Mouse (Mus musculus) liver, embryonic 11.5 days (tissue): ENCODE data around the gene Olfr596. TPM values are rescaled to one million over a fixed set of nuclear protein-coding genes. Genes with fewer than 3 reads are reported as not detected.
"Not testable (repeated sequence)": the region's sequence is repeated elsewhere in the genome, so short reads cannot be mapped to it uniquely, and the experiment has no call there.

Experiments used
- ATAC-seq: fragments of 200-750 bp; cut with Nextera tagmentation; replicated peaks from 2 replicates; pipeline ENCODE4 v1.8.0; 2017; ENCODE audit warnings: moderate number of reproducible peaks, mild to moderate bottlenecking, moderate TSS enrichment, moderate library complexity; ENCODE audit not compliant: low FRiP score
- DNase-seq: peaks from one replicate; pipeline ENCODE4 v3.0.0-alpha.2; 2017; ENCODE audit warnings: low spot score
- H3K27ac ChIP-seq: fragments of 300-500 bp; sonication (generic); 2 replicates; pipeline ENCODE4 v1.5.1; 2014; ENCODE audit warnings: mild to moderate bottlenecking, low read depth, low read length, control low read depth
- H3K27me3 ChIP-seq: fragments of 300-500 bp; sonication (generic); replicated peaks from 2 replicates; pipeline ENCODE4 v1.6.1; 2014; ENCODE audit warnings: low read length, mixed read lengths; ENCODE audit not compliant: control insufficient read depth, insufficient read depth
- H3K36me3 ChIP-seq: fragments of 300-500 bp; sonication (generic); 2 replicates; pipeline ENCODE4 v1.6.1; 2014; ENCODE audit warnings: mild to moderate bottlenecking, low read length, moderate library complexity, mixed read lengths; ENCODE audit not compliant: control insufficient read depth, insufficient read depth
- H3K4me1 ChIP-seq: fragments of 300-500 bp; sonication (generic); replicated peaks from 2 replicates; pipeline ENCODE4 v1.6.1; 2014; ENCODE audit warnings: low read length, mixed read lengths; ENCODE audit not compliant: control insufficient read depth, insufficient read depth
- H3K4me2 ChIP-seq: fragments of 300-500 bp; sonication (generic); 2 replicates; pipeline ENCODE4 v1.6.1; 2014; ENCODE audit warnings: mild to moderate bottlenecking, control low read depth, moderate library complexity
- H3K4me3 ChIP-seq: fragments of 300-500 bp; sonication (generic); 2 replicates; pipeline ENCODE4 v1.5.1; 2014; ENCODE audit warnings: low read depth, low read length, control low read depth
- H3K9ac ChIP-seq: fragments of 300-500 bp; sonication (generic); 2 replicates; pipeline ENCODE4 v1.6.1; 2014; ENCODE audit warnings: low read depth, low read length, control low read depth
- H3K9me3 ChIP-seq: fragments of 300-500 bp; sonication (generic); 2 replicates; pipeline ENCODE4 v1.6.1; 2016; ENCODE audit warnings: low read length, inconsistent platforms, mixed read lengths; ENCODE audit not compliant: control insufficient read depth
- WGBS: fragments of 180-500 bp; shearing (Covaris S2); extraction: QIAGEN DNeasy Blood & Tissue Kit; methylation state at CpG from one replicate; pipeline ENCODE4 v1.1.7; 2014; 5-methylcytosine and 5-hydroxymethylcytosine counted together
- microRNA-seq: library from miRNA; unstranded; fragments of <30 nt; microRNA quantifications from one replicate; pipeline ENCODE4, GENCODE M21; 2017; ENCODE audit warnings: borderline number of aligned reads
- polyA plus RNA-seq: library from polyadenylated mRNA; unstranded; fragments of >200 nt; fragmentation: Nextera tagmentation; extraction: Ambion mirVana; gene quantifications from 2 replicates; pipeline ENCODE4 v1.2.1, GENCODE M21; 2014

Olfr596 gene
- not detected in 2 replicates for polyA plus RNA-seq

DNA sequence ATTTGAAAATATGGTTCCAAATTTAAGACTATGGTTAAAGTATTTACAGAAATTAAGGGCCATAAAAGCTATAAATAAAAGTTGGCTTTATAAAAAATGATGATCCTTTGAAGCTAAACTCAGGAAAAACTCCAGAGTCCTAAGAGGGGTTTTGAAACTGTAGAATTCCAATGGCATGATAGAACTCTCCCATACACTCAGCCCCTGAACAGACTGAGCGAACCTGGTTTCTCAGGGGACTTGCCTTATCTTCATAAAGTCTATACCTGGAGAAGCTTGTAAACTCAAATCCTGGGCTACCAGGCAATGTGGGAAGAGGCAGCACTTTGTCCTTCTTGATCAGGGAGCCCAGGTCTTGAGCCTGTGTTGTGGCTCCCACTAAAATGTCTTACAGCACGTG is at the start of gene Olfr596:
Olfr596 (plus strand) TSS at position 301 of the 400 bp plus-strand sequence.
- DNase-seq, H3K27ac ChIP-seq, H3K4me1 ChIP-seq, H3K27me3 ChIP-seq, H3K4me3 ChIP-seq, H3K9ac ChIP-seq, H3K9me3 ChIP-seq, H3K36me3 ChIP-seq, H3K4me2 ChIP-seq, ATAC-seq: not testable (repeated sequence)
- WGBS: 94% methylated on average over 2 of the region's 2 CpGs

DNA sequence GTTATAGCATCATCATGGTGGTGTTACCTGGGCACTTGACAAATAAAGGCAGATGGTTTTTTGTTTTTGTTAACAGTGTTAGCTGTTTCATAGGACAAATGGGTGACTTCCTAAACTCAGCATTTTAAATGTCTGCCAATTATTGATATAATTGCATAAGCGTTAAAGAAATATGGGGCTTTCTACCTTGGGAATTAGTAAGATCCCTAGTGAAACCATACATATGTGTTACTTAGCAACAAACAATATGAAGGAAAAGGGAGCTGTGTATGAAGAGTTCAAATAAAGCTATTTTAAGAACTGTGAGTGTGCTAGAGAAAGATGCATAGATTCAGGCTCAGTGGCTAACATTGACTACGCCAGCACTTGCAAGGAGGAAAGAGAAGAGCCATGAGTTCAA is 10.6 kb downstream of the Olfr596 start, which contains the start of gene Olfr597:
Olfr597 (plus strand) TSS at position 301 of the 400 bp plus-strand sequence.
- not testable (repeated sequence) for H3K27me3 ChIP-seq, H3K36me3 ChIP-seq, DNase-seq, H3K27ac ChIP-seq, ATAC-seq, H3K4me1 ChIP-seq, H3K4me2 ChIP-seq, H3K9me3 ChIP-seq, H3K4me3 ChIP-seq, H3K9ac ChIP-seq
- WGBS: 77% methylated on average over 2 of the region's 2 CpGs

DNA sequence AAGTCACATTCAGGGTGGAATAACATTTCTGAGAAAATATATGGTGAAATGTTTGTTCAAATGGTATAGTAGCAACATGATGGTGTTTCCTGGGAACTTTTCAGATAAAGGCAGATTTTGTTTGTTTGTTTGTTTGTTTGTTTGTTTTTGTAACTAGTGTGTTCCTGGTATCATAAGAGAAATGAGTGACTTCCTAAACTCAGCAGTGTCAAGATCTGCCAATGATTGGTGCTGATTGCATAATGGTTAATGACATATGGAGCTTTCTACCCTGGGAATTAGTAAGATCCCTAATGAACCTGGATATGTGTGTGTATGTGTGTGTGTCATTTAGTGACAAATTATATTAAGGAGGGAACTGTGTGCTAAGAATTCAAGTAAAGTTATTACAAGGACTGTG is 17.8 kb downstream of the Olfr596 start, which contains the start of gene Olfr598:
Olfr598 (plus strand) TSS at position 301 of the 400 bp plus-strand sequence.
- Histone ChIP-seq H3K4me2 (no peak within 1 kb of the TSS), H3K9ac (no peak within 1 kb of the TSS)
- no peak for ATAC-seq

DNA sequence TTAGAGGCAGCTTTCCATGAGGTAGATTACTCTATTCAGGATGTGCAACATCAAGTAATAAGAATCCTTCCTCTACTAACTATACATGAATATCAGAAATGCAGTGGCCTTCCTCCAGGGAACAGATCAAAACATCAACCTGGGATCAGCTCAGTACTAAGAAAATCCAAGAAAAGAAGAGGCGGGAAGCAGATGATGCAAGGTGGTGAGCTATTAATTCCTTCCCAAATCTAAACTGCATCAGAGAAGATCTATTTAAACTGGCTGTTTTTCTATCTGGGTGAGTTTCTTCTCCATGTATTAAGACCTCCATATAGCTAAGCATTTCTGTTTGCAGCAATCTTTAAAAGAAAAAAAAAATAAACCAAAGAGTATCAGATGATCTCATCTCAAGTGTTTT is 30.2 kb downstream of the Olfr596 start, which contains the start of gene Olfr599:
Olfr599 (plus strand) TSS at position 301 of the 400 bp plus-strand sequence.
- no peak for ATAC-seq
- no peaks in the 10 kb centered on the region for H3K9me3 ChIP-seq
- no peaks in the 10 kb centered on the region for H3K4me1 ChIP-seq
- H3K4me3 ChIP-seq: no peak within 1 kb of the TSS
- 85% methylated on average over 1 of the region's 1 CpGs for WGBS
- H3K27ac ChIP-seq: no peak within 1 kb of the TSS
- DNase-seq: no peak
- no peaks in the 10 kb centered on the region for H3K27me3 ChIP-seq
- no peaks in the 10 kb centered on the region for H3K36me3 ChIP-seq
- H3K4me2 ChIP-seq: no peak within 1 kb of the TSS
- H3K9ac ChIP-seq: no peak within 1 kb of the TSS

More for the DNA sequence above, 17.8 kb downstream of the Olfr596 start, which contains the start of gene Olfr598:
- H3K27me3 ChIP-seq: no peaks in the 10 kb centered on the region
- no peak within 1 kb of the TSS for H3K4me3 ChIP-seq
- no peak for DNase-seq
- no peaks in the 10 kb centered on the region for H3K9me3 ChIP-seq
- no peaks in the 10 kb centered on the region for H3K36me3 ChIP-seq
- no peak within 1 kb of the TSS for H3K27ac ChIP-seq
- no peaks in the 10 kb centered on the region for H3K4me1 ChIP-seq

DNA sequence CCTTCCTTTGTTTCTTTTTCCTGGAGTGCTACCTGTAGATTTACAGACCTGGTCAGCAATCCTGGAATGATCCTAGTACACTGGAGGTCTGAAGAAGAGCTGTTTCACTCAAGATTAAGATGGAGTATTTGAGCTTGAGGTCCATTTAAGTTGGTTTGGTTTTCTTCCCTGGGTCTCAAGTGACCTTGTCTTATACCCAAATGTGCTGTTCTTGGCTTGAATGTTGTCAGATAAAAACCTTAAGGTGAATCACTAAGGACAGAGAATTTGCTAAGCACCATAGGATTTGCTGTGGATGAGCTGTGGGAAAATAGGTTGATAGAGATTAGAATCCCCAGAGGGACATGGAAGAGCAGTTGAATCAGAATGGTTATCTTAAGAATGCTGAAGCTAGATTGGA is 44.1 kb downstream of the Olfr596 start, which contains the start of gene Olfr600:
Olfr600 (minus strand) TSS at position 101 of the 400 bp plus-strand sequence.
- Histone ChIP-seq H3K36me3 (no peaks in the 10 kb centered on the region), H3K9ac (no peak within 1 kb of the TSS), H3K27me3 (no peaks in the 10 kb centered on the region), H3K4me1 (no peaks in the 10 kb centered on the region), H3K4me3 (no peak within 1 kb of the TSS), H3K4me2 (no peak within 1 kb of the TSS), H3K27ac (no peak within 1 kb of the TSS), H3K9me3 (no peaks in the 10 kb centered on the region)
- no peak for ATAC-seq
- DNase-seq: no peak

Small RNA genes within 50 kb of the gene (microRNA-seq; reads per million reads assigned to microRNA genes)
- not detected for gene Gm23550
- not detected for gene Gm25171

Other genes with a start within 250 kb of the Olfr596 start
- not detected in 2 replicates for gene Olfr584, start 223.8 kb upstream of the Olfr596 start, polyA plus RNA-seq
- gene Olfr585, start 207.9 kb upstream of the Olfr596 start, polyA plus RNA-seq: not detected in 2 replicates
- not detected in 2 replicates for gene Olfr586, start 180.0 kb upstream of the Olfr596 start, polyA plus RNA-seq
- gene Olfr588-ps1, start 164.8 kb upstream of the Olfr596 start, polyA plus RNA-seq: not detected in 2 replicates
- not detected in 2 replicates for gene Olfr589, start 149.3 kb upstream of the Olfr596 start, polyA plus RNA-seq
- gene Olfr591, start 127.3 kb upstream of the Olfr596 start, polyA plus RNA-seq: not detected in 2 replicates
- not detected in 2 replicates for gene Olfr592, start 120.8 kb upstream of the Olfr596 start, polyA plus RNA-seq
- not detected in 2 replicates for gene Olfr593, start 93.8 kb upstream of the Olfr596 start, polyA plus RNA-seq
- gene Olfr594, start 88.7 kb upstream of the Olfr596 start, polyA plus RNA-seq: not detected in 2 replicates
- not detected in 2 replicates for gene Usp17ld, start 53.1 kb upstream of the Olfr596 start, polyA plus RNA-seq
- not detected in 2 replicates for gene Olfr597, start 10.7 kb downstream of the Olfr596 start, polyA plus RNA-seq
- gene Olfr598, start 17.9 kb downstream of the Olfr596 start, polyA plus RNA-seq: not detected in 2 replicates
- gene Olfr599, start 30.3 kb downstream of the Olfr596 start, polyA plus RNA-seq: not detected in 2 replicates
- gene Olfr600, start 44.0 kb downstream of the Olfr596 start, polyA plus RNA-seq: not detected in 2 replicates
- gene Olfr601, start 57.0 kb downstream of the Olfr596 start, polyA plus RNA-seq: not detected in 2 replicates
- gene Olfr603, start 80.5 kb downstream of the Olfr596 start, polyA plus RNA-seq: not detected in 2 replicates
- gene Usp17lc, start 109.4 kb downstream of the Olfr596 start, polyA plus RNA-seq: not detected in 2 replicates
- gene Olfr605, start 139.8 kb downstream of the Olfr596 start, polyA plus RNA-seq: not detected in 2 replicates
- not detected in 2 replicates for gene Olfr606, start 143.4 kb downstream of the Olfr596 start, polyA plus RNA-seq
- not detected in 2 replicates for gene Olfr607, start 158.5 kb downstream of the Olfr596 start, polyA plus RNA-seq
- gene Olfr608, start 164.2 kb downstream of the Olfr596 start, polyA plus RNA-seq: not detected in 2 replicates
- not detected in 2 replicates for gene Olfr609, start 192.4 kb downstream of the Olfr596 start, polyA plus RNA-seq
- not detected in 2 replicates for gene Olfr610, start 206.5 kb downstream of the Olfr596 start, polyA plus RNA-seq
- not detected in 2 replicates for gene Olfr611, start 215.2 kb downstream of the Olfr596 start, polyA plus RNA-seq
- gene Olfr612, start 237.1 kb downstream of the Olfr596 start, polyA plus RNA-seq: not detected in 2 replicates
- not detected in 2 replicates for gene Olfr613, start 242.4 kb downstream of the Olfr596 start, polyA plus RNA-seq